Mouse (Mus musculus) layer of hippocampus, adult 11-12 months (tissue): ENCODE results near the gene Ssna1.

Experiments used
- DNase-seq: peaks from one replicate; pipeline ENCODE4 v3.0.0; 2022; ENCODE audit warnings: low spot score

The Ssna1 gene

DNA sequence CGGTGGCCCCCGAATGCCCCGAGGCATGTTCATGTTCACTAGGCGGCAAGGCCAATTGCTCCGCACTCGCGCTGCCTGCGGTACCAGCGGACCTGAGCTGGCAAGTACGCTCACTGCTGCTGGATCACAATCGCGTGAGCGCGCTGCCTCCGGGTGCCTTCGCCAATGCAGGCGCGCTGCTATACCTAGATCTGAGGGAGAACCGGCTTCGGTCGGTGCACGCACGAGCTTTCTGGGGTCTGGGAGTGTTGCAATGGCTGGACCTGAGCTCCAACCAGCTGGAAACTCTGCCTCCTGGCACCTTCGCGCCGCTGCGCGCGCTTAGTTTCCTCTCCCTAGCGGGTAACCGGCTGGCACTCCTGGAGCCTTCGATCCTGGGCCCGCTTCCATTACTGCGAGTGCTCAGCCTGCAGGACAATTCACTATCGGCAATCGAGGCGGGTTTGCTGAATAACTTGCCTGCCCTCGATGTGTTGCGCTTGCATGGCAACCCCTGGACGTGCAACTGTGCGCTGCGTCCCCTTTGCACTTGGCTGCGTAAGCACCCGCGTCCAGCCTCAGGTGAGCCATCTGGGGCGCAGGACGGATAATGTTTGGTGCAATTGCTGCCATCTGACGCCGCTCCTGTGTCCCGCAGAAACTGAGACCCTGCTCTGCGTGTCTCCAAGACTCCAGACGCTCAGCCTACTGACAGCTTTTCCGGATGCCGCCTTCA is 18.0 kb upstream of the Ssna1 start:
- peak; percentile 64 for DNase-seq

DNA sequence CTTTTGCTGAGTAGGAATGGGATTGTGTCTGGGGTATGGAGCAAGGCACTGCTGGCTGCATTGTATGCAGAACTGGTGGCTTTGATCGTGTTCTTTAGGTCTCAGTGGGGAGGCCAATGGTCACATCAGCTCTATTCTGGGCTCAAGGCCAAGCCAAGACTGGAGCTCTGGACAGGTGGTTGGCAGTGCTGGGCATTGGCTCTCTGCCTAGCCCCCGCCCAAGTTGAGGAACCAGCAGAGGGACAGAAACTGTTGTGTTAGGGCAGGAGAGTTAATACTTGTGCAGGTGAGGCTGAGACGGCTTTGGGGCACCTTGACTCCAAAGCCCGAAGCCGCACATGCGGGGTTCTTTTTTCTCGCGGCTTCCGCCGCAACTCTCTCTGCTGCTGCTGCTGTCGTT is 17.4 kb upstream of the Ssna1 start, which contains the start of gene Lrrc26:
Gene Lrrc26, plus strand, starts transcription at position 265 of the 400 bp plus-strand sequence.
- DNase-seq, result peak; percentile 46

DNA sequence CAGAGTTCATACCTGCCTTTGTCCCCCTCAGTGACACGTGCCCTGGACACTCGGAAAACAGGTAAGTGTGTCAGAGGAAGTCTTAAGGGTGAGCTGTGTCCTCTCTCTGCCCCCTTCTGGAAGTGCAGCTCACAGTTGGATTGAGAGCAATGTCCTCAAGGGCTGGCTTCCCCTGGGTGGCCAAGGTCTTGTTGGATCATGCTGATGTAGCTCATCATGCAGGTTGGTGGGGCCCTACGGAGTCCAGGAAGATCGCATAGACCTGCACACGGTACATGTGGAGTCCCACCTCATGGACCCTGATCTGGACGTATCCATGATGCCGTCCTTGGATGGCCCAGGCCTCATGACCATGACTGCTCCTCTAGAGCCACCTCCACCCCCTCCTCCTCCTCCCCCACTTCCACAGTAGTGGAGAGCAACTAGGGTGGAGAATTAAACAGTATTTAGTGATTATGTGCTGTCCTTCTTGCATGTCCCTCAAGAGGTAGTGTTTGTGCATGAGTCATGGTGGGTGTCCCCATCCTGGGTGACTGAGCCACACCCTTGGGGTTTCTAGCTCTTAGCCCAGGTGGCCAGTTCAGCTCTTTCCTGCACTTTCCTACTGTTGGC is 16.6 kb upstream of the Ssna1 start:
- no peak for DNase-seq

DNA sequence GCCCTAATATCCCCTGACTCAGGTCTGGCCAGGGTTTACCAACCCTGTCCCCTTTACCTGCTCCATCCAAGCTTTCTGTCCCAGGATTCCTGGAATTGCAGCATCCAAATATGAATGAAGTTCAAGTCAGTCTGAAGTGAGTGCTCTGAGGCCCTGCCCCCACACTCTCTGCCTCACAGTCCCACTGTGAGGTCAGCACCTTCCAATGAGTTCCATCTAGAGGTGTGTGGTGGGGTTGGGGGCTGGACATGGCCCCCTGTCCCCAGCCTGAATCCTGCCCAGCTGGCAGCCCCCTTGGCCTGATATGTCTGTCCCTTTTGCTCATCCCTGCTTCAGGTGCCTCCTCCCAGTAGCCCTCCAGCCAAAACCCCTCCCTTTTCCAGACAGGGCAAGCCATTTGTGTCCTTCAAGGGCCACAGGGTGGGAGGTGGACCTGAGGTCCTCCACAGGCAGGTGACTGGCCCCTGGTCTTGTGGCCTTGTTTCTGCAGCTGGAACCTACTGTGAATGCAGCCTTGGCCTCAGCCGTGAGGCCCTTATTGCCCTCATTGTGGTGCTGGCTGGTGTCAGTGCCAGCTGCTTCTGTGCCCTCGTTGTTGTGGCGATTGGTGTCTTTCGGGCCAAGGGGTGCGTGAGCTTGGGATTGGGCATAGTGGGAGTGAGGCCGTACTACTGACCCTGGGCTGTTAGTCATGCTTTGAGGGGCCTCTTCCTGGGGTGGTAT is 15.8 kb upstream of the Ssna1 start, which contains the start of gene Tmem210:
Gene Tmem210, plus strand, starts transcription at position 219 of the 723 bp plus-strand sequence.
- no peak for DNase-seq

DNA sequence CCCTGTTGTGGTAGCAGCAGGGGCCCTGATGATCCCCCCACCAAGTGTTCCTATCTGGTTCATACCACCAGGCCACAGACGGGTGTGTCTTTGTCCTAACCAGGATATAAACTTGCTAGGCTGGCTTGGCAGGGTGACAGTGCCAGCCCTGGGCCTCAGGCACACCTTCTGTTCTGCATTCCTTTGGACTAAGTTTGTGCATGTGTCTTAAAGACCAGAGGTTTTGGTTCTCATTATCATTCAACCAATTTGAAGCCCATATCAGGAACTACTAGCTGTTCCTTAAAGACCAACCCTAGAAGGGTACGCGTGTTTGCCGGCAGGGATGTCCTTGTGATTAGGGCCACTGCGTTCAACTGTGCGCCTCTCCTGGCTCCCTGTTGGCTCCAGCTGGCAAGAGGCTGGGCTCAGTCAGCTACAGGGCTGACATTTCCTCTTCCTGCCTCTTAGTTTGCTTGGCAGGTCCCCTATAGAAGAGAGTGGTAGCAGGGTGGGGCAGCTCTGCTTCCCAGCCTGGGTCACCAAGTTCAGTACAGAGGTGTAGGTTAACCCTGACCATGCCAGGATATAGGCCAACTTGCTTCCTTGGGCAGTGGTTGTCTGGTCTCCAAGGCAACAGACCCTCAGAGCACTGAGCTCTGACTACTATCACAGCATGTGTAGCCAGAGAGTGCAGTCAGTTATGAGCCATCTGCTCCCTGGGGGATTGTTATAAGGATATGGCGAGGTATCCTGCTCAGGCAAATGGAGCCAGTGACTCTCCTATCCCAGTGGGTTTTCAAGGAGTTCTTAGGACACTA is 14.8 kb upstream of the Ssna1 start:
- no peak for DNase-seq

DNA sequence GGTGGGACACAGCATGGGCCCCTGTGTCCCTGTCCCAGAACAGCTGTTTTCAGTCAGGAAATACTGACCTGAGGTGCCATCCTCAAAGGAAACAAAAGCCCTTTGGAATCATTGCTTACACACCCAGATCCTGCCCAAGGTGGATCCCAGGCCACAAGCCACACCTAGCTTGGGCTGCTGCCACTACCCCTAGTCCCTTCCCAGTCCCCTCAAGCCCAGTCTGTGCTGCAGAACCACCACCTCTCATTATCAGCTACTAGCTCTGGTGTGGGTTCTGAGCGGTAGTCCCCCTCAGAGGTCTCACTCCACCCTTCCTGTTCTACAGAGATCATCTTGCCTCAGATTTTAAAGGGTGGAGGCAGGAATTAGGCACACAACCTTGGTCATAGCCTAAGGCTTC is 14.1 kb upstream of the Ssna1 start:
- no peak for DNase-seq

DNA sequence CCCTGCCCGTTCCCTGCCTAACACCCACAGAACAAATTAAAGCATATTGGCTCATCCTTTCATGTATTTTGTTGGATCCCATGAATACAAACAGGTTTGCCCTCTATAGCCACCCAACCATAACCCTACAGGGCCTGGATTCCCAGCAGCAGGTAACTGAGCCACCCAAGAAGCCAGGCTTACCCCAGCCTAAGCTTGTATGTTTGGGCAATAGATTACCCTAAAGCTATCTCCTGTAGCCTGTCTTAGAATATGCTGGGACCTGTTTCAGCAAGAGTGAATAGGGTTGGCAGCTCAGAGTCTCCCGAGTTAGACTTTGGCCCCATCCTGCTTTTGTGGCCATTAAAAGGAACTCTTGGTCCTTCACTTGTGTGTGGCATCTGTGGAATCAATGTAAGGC is 13.3 kb upstream of the Ssna1 start:
- DNase-seq, result no peak

DNA sequence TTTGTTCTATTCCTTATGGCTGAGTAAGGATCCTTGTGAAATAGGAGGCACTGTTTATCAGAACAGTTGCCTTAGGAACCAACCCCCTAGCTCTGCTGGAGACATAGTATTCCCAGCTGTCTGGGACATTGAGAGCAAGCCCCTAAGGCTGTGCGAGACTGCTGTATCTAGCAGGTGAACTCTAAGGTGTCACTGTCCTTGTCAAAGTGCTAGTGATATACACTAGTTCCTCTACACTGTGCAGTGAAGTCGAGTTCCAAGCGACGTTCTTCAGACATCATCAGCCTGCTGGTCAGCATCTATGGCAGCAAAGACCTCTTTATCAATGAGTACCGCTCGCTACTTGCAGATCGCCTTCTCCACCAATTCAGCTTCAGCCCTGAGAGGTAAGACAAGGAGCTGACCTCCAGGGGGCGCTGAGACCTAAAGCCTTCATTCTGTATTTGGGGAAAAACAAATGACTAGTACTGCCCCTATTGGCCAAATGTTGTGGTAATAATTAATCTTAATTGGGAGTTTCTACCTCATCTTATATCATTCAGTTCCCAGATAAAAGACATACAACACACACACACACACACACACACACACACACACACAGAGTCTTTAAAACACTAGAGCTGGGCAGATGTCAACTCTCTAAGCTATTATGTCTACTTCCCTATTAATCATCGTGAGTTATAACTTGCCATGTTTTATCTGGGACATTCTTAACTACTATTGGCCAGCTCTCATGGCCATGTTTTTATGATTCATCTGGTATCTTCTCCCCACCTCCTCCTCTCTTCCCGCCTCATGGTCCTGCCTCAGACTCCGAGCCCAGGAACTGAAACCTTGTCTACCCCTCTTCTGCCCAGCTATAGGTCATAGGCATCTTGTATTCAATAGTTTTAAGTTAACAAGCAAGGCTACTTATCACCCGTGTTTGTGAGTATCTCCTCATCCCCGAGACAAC is 7.0 kb upstream of the Ssna1 start:
- DNase-seq, result peak; percentile 90

DNA sequence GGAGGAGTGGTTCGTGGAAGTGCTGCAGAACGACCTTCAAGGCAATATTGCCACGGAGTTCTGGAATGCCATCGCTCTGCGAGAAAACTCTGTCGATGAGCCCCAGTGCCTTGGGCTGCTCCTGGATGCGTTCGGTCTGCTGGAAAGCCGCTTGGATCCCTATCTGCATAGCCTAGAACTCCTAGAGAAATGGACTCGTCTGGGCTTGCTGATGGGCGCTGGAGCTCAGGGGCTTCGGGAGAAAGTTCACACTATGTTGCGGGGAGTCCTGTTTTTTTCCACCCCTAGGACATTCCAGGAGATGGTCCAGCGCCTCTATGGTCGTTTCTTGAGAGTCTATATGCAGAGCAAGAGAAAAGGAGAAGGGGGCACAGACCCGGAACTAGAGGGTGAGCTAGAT is 772 bp upstream of the Ssna1 start:
- DNase-seq, result no peak

DNA sequence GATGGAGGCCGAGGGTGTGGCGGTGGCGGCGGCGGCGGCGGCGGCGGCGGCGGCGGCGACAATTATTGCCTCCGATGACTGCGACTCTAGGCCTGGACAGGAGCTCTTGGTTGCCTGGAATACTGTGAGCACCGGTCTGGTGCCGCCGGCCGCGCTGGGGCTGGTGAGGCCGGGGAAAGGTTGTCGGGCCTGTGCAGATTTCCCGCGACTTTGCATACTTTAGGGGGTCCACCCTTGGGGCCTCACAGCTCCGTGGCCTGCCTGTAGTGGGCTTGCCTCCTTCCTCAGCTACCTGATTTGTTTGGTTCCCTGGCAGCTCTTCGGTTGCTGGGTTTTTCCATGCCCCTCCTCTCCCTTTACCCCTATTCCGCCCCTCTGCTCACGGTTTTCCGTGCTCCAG is 277 bp upstream of the Ssna1 start:
- no peak for DNase-seq

DNA sequence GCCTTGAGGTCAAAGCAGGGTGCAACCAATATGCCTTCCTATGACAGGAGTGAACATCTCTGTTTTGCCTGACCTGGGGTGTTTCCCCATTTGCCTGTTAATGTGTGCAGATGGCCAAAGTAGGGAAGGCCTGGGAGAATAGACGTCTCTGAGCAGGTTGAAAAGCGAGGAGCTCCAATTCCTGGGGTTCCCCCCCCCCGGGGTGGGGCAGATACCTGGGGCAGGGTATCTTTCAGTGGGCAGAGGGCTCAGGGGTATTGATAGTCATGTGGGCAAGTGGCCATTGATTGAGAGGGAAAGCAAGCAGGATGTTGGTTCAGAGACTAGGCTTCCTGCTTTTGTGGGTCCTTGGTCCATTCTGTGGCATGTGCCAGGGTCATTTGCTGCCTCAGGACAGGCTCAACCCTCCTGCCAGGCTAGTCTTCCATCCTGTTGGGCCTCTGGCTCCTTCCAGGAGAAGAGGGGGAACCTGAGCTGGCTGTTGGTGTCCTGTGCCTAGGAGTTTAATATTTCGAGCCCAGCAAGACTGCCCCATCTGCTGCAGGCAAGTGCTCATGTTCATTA is 4.4 kb downstream of the Ssna1 start:
- DNase-seq, result no peak

DNA sequence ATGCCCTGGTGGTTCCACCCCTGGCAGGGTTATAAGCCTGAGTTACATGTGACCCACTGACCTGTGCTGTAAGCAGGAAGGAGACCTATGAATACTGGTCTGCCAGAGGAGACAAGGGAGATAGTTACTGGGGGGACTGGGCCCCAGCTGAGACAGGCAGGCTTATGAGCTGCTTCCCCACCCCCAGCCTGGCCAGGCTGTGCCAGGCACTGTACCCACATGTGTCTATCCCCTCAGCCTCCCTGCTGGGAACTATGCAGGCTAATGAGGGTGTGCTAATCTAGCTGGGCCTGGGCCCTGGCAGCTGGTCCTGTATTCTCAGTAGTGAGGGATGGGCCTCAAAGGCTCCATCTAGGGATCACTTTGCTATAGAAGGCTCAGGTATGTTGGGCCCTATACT is 5.0 kb downstream of the Ssna1 start:
- peak; percentile 68 for DNase-seq

DNA sequence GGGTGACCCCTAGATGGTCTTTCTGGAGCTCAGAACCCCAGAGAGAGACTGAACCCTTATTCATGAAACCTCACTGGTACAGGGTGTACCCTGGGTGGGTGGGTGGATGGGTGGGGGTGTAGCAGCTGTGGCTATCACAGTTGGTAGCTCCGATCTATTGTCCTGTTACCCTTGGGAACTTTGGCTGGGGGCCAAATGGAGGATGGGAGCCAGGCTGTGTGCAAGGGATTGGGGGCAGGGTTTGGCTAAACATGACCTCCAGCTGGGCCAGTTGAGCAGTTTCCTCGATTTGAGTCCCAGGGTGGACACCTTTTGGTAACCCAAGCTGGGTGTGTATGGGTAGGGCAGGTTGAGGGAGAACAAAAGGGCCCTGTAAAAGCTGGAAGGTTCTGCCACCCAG is 5.5 kb downstream of the Ssna1 start:
- peak; percentile 84 for DNase-seq

DNA sequence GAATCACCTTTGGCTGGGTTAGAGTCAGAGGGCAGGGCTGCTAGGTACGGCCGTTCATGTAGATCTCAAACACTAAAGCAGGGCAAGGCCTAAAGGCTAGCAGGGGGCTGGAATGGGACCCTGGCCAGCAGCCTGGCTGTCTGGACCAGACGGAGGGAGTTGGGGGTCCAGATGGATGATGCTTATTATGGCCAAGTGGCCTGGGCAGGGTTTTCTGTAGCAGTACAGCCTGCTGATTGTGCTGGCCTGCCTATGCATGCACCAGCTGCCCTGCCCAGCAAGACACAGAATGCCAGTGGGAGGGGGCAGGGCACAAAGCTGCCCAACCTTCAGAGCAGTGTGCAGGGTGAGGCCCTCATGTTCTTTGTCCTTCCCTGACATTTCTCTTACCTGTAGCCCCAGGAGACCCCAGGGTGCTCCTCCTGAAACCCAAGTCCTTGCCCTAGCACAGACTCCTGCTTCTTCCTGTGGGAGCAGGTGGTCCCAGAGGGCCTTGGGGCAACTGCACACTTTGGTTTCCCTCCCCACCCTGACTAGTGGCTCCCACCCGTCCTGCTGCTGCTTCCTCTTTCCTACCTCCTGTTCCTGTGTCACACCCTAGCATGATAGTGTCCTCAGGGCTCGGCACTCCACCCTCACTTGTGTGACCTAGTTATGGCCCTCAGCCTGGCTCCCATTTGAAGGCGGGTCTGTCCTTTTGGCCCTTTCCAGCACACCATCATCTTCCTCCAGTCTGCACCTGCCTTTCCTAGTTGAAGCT is 6.2 kb downstream of the Ssna1 start:
- DNase-seq, result peak; percentile 62

DNA sequence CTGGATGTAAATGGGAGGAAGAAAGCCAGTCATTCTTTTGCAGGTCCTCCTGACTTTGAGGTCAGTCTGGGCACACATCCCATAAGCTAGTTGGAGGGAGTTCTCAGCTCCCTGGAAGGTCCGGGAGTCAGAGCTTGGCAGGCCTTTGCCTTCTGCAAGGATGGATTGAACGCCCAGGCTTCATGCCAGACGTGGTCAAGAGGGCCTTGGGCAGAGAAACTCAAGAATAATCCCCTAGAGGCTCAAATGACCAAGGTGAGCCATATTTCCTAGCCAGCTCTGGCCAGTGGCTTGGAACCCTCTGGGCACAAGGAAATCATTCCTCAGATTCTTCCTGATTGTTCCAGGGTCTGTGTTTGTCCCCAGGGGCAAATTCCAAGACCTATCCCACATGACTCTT is 7.4 kb downstream of the Ssna1 start:
- no peak for DNase-seq

DNA sequence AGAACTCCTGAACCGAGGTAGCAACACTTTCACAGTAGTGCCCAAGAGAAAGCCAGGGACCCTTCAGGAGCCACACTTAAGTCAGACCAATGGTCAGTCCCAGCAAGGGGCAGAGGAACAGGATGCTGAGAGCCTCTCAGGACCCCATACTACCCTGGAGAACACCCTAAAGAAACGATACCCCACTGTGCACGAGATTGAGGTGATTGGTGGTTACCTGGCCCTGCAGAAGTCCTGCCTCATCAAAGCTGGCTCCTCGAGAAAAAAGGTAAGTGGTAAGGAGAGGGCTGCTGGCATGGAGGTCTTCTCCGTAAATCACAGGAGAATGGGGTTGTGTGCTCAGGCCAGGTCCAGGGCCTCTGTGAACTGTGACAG is 8.0 kb downstream of the Ssna1 start:
- DNase-seq, result no peak

DNA sequence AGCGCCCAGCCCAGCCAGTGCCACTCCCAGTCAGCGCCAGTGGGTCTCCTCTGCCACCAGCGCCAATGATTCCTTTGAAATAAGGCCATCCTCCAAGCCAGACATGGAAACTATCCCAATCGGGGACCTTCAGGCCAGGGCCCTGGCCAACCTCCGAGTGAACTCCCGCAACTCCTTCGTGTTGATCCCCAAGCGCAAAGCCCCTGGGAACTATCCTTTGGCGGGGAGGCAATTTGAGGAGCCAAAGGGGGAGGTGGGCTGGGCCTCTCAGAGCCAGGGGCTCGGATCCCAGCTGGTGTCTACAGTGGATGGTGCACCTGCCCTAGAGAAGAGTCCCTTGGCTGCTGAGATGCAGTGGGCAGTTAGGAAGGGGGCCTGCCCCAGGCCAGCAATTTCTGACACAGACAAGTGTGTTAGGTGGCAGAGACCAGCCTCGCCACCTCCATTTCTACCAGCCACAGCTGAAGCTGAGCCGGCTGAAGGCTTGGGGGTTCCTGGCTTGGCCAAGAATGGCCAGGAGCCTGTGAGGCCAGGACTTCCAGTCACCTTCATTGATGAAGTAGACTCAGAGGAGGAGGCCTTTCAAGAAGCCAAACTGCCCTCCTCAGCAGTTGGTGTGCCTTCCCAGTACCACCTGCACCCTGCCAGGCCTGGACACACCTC is 8.5 kb downstream of the Ssna1 start:
- DNase-seq, result no peak

DNA sequence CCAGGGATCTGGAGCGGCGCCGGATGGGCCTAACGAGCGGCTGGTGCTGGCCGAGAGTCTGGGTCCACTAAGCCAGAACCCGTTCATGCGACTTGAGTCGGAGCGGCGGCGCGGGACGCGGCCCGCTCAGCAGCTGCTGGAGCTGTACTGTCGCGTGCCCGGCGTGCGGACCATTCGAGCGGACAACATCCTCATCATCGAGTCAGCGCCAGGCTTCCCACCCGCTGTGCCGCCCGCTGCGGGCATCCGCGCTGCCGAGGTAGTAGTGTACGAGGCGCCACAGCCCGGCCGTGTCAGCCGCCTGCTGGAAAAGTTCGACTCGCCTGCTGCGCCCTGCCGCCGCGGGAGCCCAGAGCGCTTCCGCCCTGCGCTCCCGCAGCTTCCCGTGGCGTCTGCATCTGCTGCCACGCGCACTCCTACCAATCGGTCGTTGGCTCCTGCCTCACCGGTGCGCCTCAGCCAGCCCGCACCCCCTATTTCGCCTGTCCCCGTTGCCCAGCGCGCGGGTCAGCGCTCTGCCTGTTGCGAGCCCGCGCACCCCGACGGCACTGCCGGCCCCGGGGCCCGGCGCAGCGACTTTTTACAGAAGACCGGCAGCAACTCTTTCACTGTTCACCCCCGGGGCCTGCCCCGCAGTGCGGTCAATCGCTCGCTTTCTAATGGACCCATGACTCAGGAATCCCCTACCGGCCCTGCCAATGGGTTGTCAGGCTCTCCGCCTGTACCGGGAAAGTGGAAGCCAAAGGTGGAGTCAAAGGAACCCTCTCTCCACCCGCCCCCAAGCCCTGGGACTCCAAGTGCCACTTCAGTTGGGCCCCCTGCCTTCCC is 9.2 kb downstream of the Ssna1 start:
- no peak for DNase-seq

DNA sequence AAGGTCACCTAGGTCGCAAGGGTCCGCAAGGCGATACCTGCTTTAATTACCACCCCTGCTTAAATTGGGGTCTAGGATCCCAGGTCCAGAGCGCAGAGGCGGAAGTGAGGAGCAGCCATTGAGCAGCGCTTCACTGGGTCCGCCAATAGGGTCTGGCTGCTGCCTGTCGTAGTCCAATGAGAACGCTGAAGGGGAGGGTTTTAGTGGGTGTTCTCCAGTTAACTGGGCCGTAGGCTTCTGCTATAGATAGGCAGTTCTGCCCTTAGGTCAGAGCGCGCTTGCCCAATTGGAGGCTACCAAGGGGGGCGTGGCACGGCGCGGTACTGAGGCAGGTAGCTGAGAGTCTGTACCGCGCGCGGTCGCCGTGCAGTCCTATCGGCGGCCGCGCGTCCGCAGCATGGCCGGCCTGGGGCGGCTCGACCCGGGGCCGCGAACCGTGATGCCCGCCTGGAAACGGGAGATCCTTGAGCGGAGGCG is 9.9 kb downstream of the Ssna1 start, which contains the start of gene Tprn:
Gene Tprn, plus strand, starts transcription at position 328 of the 477 bp plus-strand sequence.
- peak; percentile 96 for DNase-seq
